Mouse (Mus musculus) lung, postnatal 0 days (tissue): Measurements from ENCODE around the gene Slc15a5.

Experiments used
- CTCF ChIP-seq: IDR thresholded peaks from 2 replicates; pipeline ENCODE4 v1.5.1; 2016; ENCODE audit warnings: antibody characterized with exemption, mild to moderate bottlenecking
- EP300 ChIP-seq: IDR thresholded peaks from 2 replicates; pipeline ENCODE4 v1.6.1; 2016; ENCODE audit warnings: antibody characterized with exemption, mild to moderate bottlenecking, control low read depth

GRCm38 (mm10) chr6:138054166-138054565, 25.6 kb downstream of the Slc15a5 start:
- TF ChIP-seq CTCF: peak; percentile 69
- no peak for TF ChIP-seq EP300
